Mouse (Mus musculus): ENCODE measurements at regions not wholly inside any gene's neighbourhood (a gene's known extent, or its start where the extent isn't known, plus 50 kb on each side); places are given as distances from the start of the nearest gene placed in this dataset.

DNA sequence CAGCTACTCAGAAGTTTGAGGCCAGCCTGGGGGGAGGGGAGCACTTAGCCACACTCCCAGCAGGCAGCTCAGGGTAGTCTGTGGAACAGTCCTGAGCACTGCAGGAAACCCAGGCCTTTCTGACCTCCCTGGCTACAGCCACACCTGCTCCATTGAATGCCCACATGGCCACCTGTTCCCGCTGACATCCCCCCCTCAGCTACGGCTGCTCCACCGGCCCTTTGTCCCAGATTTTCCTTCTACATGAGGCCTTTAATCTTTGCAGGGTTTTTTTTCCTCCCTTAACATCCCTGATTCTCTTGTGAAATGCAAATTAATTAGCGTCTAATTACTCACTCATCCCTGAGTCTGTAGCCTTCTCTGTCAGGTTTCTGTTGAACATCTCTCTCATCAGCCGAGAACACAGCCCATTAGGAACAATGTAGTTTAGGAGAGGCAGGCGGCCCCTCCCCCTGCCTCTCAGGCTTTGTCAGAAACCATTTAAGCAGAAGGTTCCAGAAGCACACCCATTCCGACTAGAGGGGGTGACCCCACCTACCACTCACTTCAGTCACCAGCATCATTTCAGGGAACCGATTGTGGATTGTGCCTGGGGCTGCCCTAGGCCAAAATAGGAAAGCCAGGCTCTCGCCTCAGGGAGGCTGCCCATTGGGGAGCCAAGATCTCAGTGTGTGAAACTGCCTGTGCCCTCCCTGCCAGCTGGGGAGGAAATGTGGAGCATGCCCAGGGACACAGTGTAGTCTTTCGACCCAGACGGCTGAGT lies 78.8 kb upstream of the Tle3 start:
- no peak for ATAC-seq (ENCODE audit: extremely low read depth, insufficient number of reproducible peaks, low FRiP score, poor library complexity, severe bottlenecking)

- no peak for ATAC-seq (ENCODE audit: extremely low read depth, insufficient number of reproducible peaks, low FRiP score, poor library complexity, severe bottlenecking)
These were observed 77.2 kb upstream of the Tle3 start for GRCm38 (mm10) chr9:61295001-61295400.

- ATAC-seq (ENCODE audit: extremely low read depth, insufficient number of reproducible peaks, low FRiP score, poor library complexity, severe bottlenecking): no peak
These were observed 75.7 kb upstream of the Tle3 start for GRCm38 (mm10) chr9:61296311-61296947.

DNA sequence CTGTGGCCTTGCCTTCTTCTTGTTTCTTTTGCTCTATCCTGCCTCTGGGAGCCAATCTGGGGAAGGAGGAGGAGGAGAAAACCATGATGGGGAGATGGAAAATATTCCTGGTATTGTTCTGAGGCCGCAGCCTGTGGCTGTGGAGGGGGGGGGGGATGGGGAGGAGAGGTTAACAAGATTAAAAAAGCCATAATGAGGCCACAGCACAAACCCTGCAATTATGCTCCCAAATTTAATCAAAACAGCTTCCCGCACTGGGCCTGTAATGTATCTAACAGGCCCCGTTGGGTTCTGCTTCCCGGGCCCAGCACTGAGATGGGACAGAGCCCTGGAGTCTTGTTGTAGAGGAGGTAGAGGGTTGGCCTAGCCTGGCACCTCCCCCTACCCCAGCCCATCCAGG lies 74.8 kb upstream of the Tle3 start:
- ATAC-seq (ENCODE audit: extremely low read depth, insufficient number of reproducible peaks, low FRiP score, poor library complexity, severe bottlenecking): no peak

DNA sequence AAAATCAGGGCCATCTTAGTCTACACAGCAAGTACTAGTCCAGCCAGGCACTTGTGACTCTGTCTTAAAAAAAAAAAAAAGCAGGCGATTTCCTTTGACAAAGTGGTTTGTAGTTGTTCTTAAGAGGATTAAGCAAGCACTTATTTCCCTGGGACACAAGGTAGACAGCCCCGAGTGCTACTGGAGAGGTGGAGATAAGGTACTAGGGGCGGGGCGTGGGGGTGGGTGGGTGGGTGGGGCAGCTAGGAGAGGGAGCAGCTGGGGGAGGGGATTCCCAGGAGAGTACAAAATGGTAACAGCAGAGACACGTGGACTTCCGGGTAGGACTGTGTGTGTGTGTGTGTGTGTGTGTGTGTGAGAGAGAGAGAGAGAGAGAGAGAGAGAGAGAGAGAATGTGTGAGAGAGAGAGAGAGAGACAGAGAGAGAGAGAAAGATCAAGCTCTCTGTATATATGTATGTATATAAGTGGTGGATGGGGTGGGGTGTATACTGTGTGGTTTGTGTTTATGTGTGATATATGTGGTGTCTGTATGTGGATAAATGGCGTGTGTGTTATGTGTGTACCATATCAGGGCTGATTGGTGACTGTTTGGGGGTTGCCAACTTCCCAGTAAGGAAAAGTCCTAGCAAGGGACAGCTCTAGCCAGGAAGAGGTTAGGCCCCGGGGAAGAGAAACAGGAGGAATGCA lies 72.1 kb upstream of the Tle3 start:
- no peak for ATAC-seq (ENCODE audit: extremely low read depth, insufficient number of reproducible peaks, low FRiP score, poor library complexity, severe bottlenecking)

DNA sequence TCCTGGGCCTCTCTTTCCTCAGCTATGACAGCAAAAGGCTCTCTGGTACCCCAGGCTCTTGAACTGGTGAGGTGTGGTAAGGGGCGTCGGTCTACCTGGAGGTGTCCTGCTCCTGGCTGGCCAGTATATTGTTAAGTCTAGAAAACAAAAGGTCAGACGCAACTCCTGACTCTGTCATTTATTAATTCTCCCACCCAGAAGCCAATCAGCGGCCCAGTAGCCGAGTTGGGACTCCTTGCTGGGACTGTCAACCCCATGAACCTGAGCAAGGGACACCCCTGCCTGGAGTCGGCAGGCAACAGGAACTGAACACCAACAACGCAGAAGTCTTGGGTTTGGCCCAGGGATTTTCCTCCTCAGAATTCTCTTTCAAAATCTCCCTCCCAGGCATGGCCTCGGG lies 71.1 kb upstream of the Tle3 start:
- no peak for ATAC-seq (ENCODE audit: extremely low read depth, insufficient number of reproducible peaks, low FRiP score, poor library complexity, severe bottlenecking)

- ATAC-seq (ENCODE audit: extremely low read depth, insufficient number of reproducible peaks, low FRiP score, poor library complexity, severe bottlenecking): no peak
These were observed 69.4 kb upstream of the Tle3 start for GRCm38 (mm10) chr9:61302724-61303123.

GRCm38 (mm10) chr9:61306306-61306705 lies 65.9 kb upstream of the Tle3 start:
- no peak for ATAC-seq (ENCODE audit: extremely low read depth, insufficient number of reproducible peaks, low FRiP score, poor library complexity, severe bottlenecking)

DNA sequence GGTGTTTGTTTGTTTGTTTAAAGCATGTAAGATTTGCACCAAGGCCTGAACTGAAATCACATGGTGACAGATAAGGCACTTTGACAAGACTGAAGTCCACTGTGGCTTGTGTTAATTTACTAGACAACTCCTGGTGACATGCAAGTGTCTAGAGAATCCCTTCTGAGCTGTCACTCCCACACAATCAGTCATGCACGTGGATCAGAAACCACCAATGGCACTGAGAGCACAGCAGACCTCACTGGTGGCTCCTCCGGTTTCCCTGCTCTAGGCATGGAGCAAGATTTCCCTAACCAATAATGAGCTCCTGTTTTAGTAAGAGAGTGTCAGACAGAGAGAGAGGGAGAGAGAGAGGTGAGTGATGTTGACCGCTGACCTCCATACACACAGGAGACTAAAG lies 63.1 kb upstream of the Tle3 start:
- ATAC-seq (ENCODE audit: extremely low read depth, insufficient number of reproducible peaks, low FRiP score, poor library complexity, severe bottlenecking): no peak

GRCm38 (mm10) chr9:61309768-61310493 lies 62.2 kb upstream of the Tle3 start:
- ATAC-seq (ENCODE audit: extremely low read depth, insufficient number of reproducible peaks, low FRiP score, poor library complexity, severe bottlenecking): no peak

GRCm38 (mm10) chr9:61310574-61310973 lies 61.6 kb upstream of the Tle3 start:
- ATAC-seq (ENCODE audit: extremely low read depth, insufficient number of reproducible peaks, low FRiP score, poor library complexity, severe bottlenecking): no peak

DNA sequence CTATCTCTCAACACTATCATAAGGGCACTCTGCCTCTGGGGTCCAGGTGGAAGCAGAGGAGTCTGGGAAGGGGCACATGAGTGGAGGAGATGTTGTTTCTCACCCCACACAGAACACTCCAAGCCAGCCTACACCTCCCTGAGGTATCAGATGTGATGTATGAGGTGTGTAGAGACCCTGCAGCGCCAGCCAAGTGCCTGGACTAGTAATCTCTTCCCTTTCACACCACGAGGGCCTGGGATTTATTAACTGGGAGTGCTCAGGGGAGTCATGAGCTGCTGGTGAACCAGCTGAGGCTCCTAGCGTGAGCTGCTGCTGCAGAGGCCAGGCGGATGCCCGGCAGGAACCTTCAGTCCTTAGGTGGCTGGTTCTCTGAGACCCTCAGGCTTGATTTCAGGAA lies 60.6 kb upstream of the Tle3 start:
- ATAC-seq (ENCODE audit: extremely low read depth, insufficient number of reproducible peaks, low FRiP score, poor library complexity, severe bottlenecking): no peak

DNA sequence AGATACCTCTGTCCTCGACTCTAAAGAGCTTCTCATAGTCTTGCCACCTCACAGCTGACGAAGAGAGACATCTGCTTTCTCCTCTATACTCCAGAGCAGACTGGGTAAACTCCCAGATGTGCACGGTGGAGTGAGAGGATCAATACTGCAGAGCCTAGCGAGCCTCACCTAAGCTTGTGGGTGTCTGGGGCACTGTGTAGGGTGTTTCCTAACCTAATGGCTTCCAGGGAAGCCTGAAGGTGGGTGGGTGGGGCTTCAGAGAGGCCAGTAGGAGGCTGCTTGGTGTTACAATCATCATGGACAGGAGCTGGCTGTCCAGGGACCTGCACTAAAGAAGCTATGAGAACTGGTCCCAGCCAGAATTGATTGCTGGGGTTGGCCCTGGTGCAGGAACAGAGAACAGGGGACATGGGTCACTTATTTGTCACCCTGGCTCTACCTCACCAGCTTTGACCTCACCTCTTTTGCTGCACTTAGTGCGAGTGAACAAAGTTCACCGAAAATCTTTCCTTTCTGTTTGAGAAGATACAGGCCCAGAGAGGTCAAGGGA lies 57.5 kb upstream of the Tle3 start:
- no peak for ATAC-seq (ENCODE audit: extremely low read depth, insufficient number of reproducible peaks, low FRiP score, poor library complexity, severe bottlenecking)

- no peak for ATAC-seq (ENCODE audit: extremely low read depth, insufficient number of reproducible peaks, low FRiP score, poor library complexity, severe bottlenecking)
These were observed 56.5 kb upstream of the Tle3 start for GRCm38 (mm10) chr9:61315371-61316298.

DNA sequence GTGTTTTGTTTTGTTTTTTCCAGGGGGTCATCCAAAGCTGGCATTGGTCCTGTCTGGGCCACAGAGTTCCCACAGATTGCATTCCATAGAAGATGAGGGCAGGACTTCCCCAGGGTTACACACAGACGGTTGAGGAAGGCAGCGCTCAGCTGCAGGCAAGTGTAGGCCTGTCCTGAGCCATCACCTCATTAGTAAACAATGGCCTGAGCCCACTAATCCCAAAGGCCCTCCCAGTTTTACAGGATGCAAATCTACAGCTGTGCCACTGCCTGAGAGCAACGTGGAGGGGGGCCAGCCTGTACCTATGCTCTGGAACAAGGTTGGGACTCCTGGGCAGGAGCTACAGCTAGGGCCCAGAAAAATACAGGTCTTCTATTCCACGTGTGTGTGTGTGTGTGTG lies 55.7 kb upstream of the Tle3 start:
- ATAC-seq (ENCODE audit: extremely low read depth, insufficient number of reproducible peaks, low FRiP score, poor library complexity, severe bottlenecking): no peak

- ATAC-seq (ENCODE audit: extremely low read depth, insufficient number of reproducible peaks, low FRiP score, poor library complexity, severe bottlenecking): no peak
These were observed 52.4 kb upstream of the Tle3 start for GRCm38 (mm10) chr9:61319721-61320120.

GRCm38 (mm10) chr9:61321314-61321713 lies 50.9 kb upstream of the Tle3 start:
- ATAC-seq (ENCODE audit: extremely low read depth, insufficient number of reproducible peaks, low FRiP score, poor library complexity, severe bottlenecking): no peak

DNA sequence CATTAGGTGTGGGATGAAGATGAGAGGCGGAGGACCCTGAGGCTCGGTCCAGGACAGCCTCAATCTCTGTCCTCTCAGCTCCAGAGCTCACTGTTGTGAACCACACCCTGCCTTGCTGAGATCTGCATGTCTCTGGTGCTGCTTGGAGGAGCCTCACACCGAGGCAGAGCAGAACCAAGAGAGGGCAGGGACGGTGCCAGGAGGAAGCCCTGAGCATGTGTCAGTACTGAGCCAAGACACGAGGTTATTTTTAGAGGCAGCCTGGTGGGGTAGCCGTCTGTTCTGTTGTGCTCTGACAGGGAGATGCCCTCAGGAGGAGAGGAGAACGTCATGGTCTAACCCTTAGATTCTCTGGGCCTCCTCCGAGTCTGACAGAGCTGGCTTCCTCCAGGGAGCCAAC lies 50.3 kb upstream of the Tle3 start:
- no peak for ATAC-seq (ENCODE audit: extremely low read depth, insufficient number of reproducible peaks, low FRiP score, poor library complexity, severe bottlenecking)
